24 mouse cellular contexts compared by ENCODE assay signal in the genomic region with DNA sequence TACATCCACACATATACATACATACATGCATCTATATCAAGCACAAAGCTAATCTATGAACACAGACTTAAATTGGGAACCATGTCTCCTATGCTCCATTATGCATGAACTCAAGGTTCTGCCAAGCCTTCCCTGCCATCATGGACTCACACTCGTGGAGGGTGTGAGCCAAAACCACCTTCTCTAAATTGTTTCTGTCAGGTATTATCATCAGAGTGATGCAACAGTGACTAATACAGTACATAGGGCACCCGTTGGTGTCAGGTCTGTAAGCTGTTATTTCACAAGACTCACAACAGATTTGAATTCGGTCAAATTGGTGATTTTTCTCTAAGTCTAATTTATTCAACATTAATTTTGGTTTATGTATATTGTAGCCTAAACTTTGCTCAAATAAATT.
DNase-seq lines count a peak whose midpoint lies in the region; ATAC-seq and TF ChIP-seq lines count a peak whose summit lies in the region.
"Had no signal": no experiment of that assay in that cellular context is flagged by ENCODE, and none has a peak within 500 bp of the region (broad histone marks: within the 10 kb centered on the region; RNA-seq: fewer than 3 reads in every experiment).

No protein-coding gene starts in this region.

- no peak for TF ChIP-seq CTCF in bone marrow macrophage, adult 2 months (IDR thresholded peaks at IDR 0.05; ENCODE audit: low read depth, low read length)

- no peak overlapping the region for H3K4me3 ChIP-seq in liver, embryonic 16.5 days (ENCODE audit: low read depth, low read length)
- no peak overlapping the region for H3K4me3 ChIP-seq in liver, embryonic 12.5 days
- no peak overlapping the region for H3K4me3 ChIP-seq in bone marrow macrophage, adult 2 months (ENCODE audit: insufficient read depth, low read length)
- no peak overlapping the region for H3K4me3 ChIP-seq in intestine, embryonic 15.5 days (replicated peaks)
- H3K4me3 ChIP-seq: embryonic facial prominence, embryonic 12.5 days; embryonic facial prominence, embryonic 15.5 days; forebrain, embryonic 12.5 days; forebrain, embryonic 15.5 days; hindbrain, embryonic 10.5 days; hindbrain, embryonic 13.5 days had no signal

- H3K27ac ChIP-seq in liver, embryonic 16.5 days (ENCODE audit: low read length): no peak overlapping the region
- no peak overlapping the region for H3K27ac ChIP-seq in liver, embryonic 12.5 days
- peak overlapping the region; percentile 38 for H3K27ac ChIP-seq in bone marrow macrophage, adult 2 months (ENCODE audit: insufficient read depth, low read depth, low read length)
- no peak overlapping the region for H3K27ac ChIP-seq in intestine, embryonic 15.5 days
- H3K27ac ChIP-seq: embryonic facial prominence, embryonic 12.5 days; embryonic facial prominence, embryonic 15.5 days; forebrain, embryonic 12.5 days; forebrain, embryonic 15.5 days; hindbrain, embryonic 10.5 days; hindbrain, embryonic 13.5 days had no signal

- WGBS in liver, embryonic 16.5 days (ENCODE audit: insufficient replicate concordance): 52% methylated on average over 3 of the region's 3 CpGs
- WGBS in liver, embryonic 12.5 days (ENCODE audit: insufficient replicate concordance): 65% methylated on average over 3 of the region's 3 CpGs
- 90% methylated on average over 3 of the region's 3 CpGs for WGBS in intestine, embryonic 15.5 days

- no peak for DNase-seq in right cerebral cortex, postnatal 36 days (ENCODE audit: low spot score in 2 of 2)
- DNase-seq: adrenal gland, adult 8-10 months; adrenal gland, postnatal 25 days; cerebellum, adult 18-20 months; cerebellum, adult 9-10 months; cerebellum, postnatal 25 days; gastrocnemius, postnatal 25 days; heart, adult 11 months had no signal

- no peak for TF ChIP-seq POLR2A in bone marrow macrophage, adult 2 months (IDR thresholded peaks at IDR 0.05; ENCODE audit: borderline replicate concordance, low read depth, low read length)

- no peaks in the 10 kb centered on the region for H3K27me3 ChIP-seq in liver, embryonic 16.5 days (ENCODE audit: control insufficient read depth, insufficient read depth, low read depth, low read length)
- no peaks in the 10 kb centered on the region for H3K27me3 ChIP-seq in liver, embryonic 12.5 days (replicated peaks)
- no peaks in the 10 kb centered on the region for H3K27me3 ChIP-seq in intestine, embryonic 15.5 days (replicated peaks)
- H3K27me3 ChIP-seq: embryonic facial prominence, embryonic 12.5 days; embryonic facial prominence, embryonic 15.5 days; forebrain, embryonic 12.5 days; forebrain, embryonic 15.5 days; hindbrain, embryonic 13.5 days had no signal

- no peak overlapping the region for H3K4me2 ChIP-seq in liver, embryonic 16.5 days (ENCODE audit: low read depth, low read length)
- no peak overlapping the region for H3K4me2 ChIP-seq in liver, embryonic 12.5 days
- H3K4me2 ChIP-seq in intestine, embryonic 15.5 days (replicated peaks): no peak overlapping the region
- H3K4me2 ChIP-seq: embryonic facial prominence, embryonic 12.5 days; embryonic facial prominence, embryonic 15.5 days; forebrain, embryonic 12.5 days; forebrain, embryonic 15.5 days; heart, embryonic 11.5 days; hindbrain, embryonic 13.5 days had no signal

- H3K9ac ChIP-seq in liver, embryonic 16.5 days (ENCODE audit: low read depth, low read length): no peak overlapping the region
- no peak overlapping the region for H3K9ac ChIP-seq in liver, embryonic 12.5 days
- H3K9ac ChIP-seq in intestine, embryonic 15.5 days: no peak overlapping the region
- H3K9ac ChIP-seq: embryonic facial prominence, embryonic 12.5 days; embryonic facial prominence, embryonic 15.5 days; forebrain, embryonic 12.5 days; forebrain, embryonic 15.5 days; hindbrain, embryonic 13.5 days had no signal

- peak; percentile 50; the same call in 1 of the 2 replicates for ATAC-seq in liver, embryonic 16.5 days (ENCODE audit: low read depth)
- ATAC-seq in liver, embryonic 12.5 days: no peak
- peak; percentile 72 for ATAC-seq in granulocyte monocyte progenitor cell, adult 5-6 weeks (replicated peaks; ENCODE audit: poor library complexity, severe bottlenecking)
- ATAC-seq in intestine, embryonic 15.5 days: no peak
- ATAC-seq: activated CD4-positive, CD25-positive, alpha-beta regulatory T cell, adult 4 months; CD4-positive, CD25-positive, alpha-beta regulatory T cell, adult 4 months; forebrain, embryonic 15.5 days; hindbrain, embryonic 16.5 days; intestine, embryonic 16.5 days had no signal

- H3K4me1 ChIP-seq in liver, embryonic 16.5 days (ENCODE audit: control insufficient read depth, low read depth, low read length): no peaks in the 10 kb centered on the region; the same call in 1 of the 2 replicates
- H3K4me1 ChIP-seq in liver, embryonic 12.5 days: no peaks in the 10 kb centered on the region
- peaks cover 42% of the 10 kb centered on the region for H3K4me1 ChIP-seq in bone marrow macrophage, adult 2 months (ENCODE audit: control insufficient read depth, insufficient read depth, low read length)
- H3K4me1 ChIP-seq in intestine, embryonic 15.5 days (replicated peaks): no peaks in the 10 kb centered on the region
- H3K4me1 ChIP-seq: embryonic facial prominence, embryonic 12.5 days; embryonic facial prominence, embryonic 15.5 days; forebrain, embryonic 12.5 days; hindbrain, embryonic 10.5 days; hindbrain, embryonic 13.5 days had no signal

- no peaks in the 10 kb centered on the region for H3K36me3 ChIP-seq in liver, embryonic 16.5 days (ENCODE audit: control insufficient read depth, insufficient read depth)
- 0 out of 2 replicates have a peak, but pooled peaks cover 4% of the 10 kb centered on the region for H3K36me3 ChIP-seq in liver, embryonic 12.5 days
- 0 out of 2 replicates have a peak, but pooled peaks cover 2% of the 10 kb centered on the region for H3K36me3 ChIP-seq in intestine, embryonic 15.5 days
- H3K36me3 ChIP-seq: embryonic facial prominence, embryonic 15.5 days; forebrain, embryonic 15.5 days; hindbrain, embryonic 13.5 days had no signal

- H3K9me3 ChIP-seq in liver, embryonic 16.5 days (replicated peaks; ENCODE audit: control insufficient read depth, low read length): no peaks in the 10 kb centered on the region
- no peaks in the 10 kb centered on the region for H3K9me3 ChIP-seq in liver, embryonic 12.5 days (replicated peaks)
- H3K9me3 ChIP-seq in intestine, embryonic 15.5 days: no peaks in the 10 kb centered on the region
- H3K9me3 ChIP-seq: embryonic facial prominence, embryonic 12.5 days; embryonic facial prominence, embryonic 15.5 days; forebrain, embryonic 12.5 days; forebrain, embryonic 15.5 days; hindbrain, embryonic 10.5 days; hindbrain, embryonic 13.5 days had no signal

Comparison
In these comparisons a context has a peak if more than half of its experiments do, and no peak if none do; other contexts are left out.
1. ATAC-seq: peak in liver, embryonic 16.5 days (single experiment) and granulocyte monocyte progenitor cell, adult 5-6 weeks (single experiment); none in liver, embryonic 12.5 days (single experiment) and intestine, embryonic 15.5 days (single experiment).